Mouse (Mus musculus) ES-CJ7 (cell line): Measurements from ENCODE around the gene Sept12.

Source experiments
- DNase-seq: peaks from one replicate; pipeline ENCODE4 v3.0.0; 2011; ENCODE audit warnings: low read depth, low spot score

Gene Sept12

DNA sequence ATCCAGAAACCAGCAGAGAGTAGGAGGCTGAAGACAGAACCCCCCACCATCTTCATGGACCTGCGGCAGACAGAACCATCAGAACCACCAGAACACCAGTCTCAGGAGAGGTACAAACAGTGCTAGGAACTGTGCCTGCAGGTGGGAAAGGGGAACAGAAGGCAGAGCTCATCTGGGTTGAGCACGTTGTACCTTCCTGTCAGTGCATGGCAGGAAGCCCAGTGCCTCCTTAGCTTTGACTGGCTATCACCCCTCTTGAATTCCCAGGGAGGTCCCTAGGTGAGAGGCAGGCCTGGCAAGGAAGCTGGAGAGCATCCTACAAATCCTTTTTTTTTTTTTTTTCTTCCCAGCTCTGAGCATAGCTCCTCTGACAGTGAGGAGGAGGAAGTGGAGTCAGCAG, 21.5 kb downstream of the Sept12 start:
- no peak for DNase-seq

DNA sequence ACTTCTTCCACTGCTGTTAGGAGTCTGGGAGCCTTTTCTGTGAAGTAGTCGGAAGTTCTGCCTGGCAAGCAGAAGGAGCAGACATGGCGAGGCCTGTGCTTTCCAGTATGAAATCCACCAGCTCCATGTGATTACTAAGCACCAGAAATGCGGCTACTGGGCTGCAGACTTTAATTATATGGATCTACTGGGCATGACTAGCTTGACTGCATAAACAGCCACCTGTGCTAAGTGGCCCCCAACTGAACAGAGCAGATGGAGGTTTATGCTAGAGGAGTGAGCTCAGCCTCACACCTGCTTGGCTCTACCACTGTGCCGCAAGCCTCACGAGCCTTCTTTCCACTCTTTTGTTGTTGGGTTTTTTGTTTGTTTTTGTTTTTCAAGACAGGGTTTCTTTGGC, 23.1 kb downstream of the Sept12 start:
- DNase-seq: no peak

DNA sequence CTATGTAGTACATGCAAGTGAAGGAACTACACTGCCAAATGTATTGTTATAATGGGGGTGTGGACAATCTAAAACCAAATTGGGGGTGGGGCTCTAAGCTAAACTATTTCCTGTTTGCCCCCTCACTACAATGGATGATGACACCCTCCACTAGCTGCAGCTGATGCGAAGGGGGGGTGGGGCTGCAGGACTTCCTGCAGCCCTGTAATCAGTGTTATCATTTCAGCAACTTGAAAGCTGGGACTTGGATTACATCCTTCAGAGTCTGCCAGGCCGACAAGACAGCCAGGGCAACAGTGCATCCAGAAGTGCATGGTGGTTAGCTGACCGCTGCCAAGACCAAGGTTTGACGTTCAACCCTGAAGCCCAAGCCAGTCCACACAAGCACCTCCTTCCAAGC, 26.0 kb downstream of the Sept12 start:
- DNase-seq: peak; percentile 21

DNA sequence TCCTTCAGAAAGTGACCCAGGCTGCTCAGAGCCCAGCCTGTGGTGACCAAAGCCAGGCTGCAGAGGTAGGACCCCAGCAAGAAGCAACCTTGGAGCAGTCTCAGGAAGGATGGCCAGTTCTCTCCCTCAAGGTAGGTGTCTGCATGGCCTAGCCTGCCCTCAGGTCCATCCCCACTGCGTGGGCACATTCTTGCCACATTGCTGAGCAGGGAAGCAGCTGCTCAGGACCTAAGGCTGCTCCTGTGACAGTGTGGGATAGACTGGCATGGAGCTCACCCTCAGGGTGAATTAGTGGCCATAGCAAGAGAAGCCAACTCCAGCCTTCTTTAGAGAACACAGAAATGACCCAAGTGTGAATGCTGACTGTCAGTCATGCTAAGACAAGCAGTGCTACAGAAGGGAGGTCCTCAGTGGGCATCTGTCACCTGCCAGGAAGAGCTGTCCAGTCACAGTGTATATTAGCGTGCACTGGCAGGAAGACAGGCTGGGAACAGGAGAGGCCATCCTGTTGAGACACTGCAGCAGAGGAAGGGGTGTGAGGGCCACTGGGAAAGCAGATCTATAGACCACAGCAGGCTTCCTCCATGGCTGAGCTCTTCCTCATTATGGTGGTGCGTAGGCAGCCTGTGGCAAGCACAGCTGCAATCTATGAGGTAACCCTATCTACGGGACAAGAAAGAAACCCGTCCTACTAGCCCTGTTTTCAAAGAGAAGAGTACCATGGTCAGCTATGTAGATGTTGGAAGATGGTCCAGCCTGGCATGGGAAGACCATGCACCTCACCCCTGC, 28.4 kb downstream of the Sept12 start:
- no peak for DNase-seq

DNA sequence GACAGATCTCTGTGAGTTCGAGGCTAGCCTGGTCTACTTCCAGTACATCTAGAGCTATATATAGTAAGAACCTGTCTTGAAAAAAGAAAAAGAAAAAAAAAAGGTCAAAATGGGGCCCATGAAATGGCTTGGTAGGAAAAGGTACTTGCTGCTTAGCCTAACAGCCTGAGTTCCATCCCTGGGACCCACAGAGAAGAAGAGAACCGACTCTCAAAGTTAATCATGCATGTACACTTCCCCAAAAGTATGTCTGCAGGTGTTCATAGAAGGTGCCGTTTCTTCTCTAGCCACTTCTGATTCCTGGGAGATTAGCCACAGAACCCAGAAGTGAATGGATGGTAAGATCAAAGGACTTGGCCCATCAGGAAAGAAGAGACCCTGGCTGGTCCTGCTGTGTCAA, 29.2 kb downstream of the Sept12 start:
- no peak for DNase-seq

DNA sequence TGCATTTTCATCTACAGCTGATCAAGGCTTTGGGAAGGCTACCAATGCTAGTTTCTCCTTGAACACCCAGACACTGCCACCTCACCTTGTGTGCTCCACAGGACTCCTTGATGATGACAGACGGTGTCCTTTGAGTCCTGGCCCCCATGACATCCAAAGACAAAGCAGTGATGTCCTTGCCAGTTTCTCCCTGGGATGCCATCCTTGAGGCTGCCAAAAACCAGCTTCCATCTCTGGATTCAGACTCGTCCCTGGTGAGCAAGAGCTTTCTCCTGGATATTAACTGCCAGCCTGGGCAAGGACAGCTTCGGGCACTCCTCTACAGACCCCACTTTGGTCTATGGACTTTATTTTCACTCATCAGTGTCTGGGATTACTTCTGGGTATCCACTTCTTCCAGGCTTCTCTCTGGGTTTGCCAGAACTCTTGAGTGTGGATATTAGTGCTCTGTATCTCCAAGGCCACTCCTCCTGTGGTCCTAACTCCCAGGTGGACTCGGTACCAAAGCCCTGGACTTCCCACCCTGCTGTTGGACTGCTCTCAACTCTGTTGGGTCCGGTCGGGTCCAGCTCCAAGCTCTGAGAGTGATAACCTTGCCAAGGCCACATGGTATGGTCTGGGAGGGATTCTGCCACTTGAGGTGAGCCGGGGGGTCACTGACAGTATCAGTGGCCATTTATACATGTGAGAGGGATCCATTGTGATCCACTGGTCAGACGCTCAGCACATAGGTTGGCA, 32.1 kb downstream of the Sept12 start:
- no peak for DNase-seq

DNA sequence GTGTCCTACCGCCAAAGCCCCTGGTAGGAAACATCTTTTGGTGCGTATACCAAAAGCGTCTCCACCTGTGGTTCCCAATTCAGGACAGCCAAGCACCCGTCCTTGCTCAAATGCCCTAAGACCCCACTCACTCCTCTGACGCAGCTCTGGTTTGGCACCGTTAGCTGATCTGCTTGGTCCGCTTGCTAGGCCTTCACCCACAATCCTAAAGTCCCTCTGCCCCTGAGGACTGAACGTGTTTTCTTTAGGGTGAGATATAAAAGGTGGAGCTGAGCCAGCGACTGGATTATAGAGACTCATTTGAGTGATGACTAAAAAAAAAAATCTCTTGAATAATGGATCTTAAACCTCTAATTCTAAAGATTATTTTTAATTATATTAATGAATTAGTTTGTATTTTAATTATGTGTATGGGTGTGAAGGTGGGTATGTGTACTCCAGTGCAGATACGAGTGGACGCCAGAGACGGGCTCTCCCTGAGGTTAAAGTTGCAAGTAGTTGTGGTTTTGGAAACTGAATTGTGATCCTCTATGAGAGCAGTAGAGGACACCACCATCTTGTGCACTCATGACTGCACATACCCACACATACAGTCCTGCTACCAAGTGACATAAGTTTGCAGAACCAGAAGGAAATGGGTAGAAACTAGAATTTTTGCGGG, 32.8 kb downstream of the Sept12 start:
- peak; percentile 15 for DNase-seq

DNA sequence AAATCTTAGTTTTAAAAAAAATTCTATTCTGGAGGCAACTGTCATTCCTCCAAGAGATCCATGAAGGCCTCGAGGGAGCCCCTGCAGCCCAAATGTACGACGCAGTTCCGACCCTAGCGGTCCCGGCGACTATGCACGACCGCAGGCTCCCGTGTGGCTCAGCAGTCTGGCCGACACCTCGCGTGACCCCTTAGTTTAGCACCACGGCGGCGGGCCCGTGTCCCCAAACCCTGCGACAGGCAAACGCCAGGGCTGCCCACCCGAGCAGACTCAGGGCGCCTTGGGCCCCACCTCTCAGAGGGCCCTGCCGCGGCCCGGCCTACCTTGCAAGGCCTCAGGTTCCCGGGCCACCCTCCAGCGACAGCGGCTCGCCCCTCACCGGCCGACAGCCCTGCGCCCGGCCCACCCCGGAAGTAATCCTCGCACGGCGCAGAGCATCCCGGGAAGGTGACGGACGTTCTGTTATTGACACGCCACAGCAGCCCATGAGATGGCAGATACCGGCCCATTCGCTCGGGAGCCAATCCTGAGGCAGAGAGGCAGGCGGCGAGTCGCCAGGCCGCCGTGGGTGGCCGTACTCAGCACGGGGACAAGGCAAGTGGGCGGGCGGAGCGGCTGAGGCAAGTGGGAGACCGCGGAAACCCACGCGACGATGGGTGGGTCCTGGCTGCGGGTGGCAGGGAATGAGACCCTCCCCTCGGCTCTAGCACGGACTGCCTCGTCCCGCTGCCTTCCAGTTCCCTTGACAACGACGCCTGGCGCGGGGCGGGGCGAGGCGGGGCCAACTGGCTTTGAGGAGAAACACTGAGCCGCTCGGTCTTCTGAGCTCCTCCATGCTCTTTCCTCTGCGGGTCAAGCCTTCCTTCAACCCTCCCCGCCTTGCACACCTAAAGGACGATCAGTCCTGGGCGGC, 33.6 kb downstream of the Sept12 start, which contains the start of gene Anks3:
Gene Anks3, minus strand, starts transcription at position 409 of the 913 bp plus-strand sequence.
- DNase-seq: peak; percentile 93

DNA sequence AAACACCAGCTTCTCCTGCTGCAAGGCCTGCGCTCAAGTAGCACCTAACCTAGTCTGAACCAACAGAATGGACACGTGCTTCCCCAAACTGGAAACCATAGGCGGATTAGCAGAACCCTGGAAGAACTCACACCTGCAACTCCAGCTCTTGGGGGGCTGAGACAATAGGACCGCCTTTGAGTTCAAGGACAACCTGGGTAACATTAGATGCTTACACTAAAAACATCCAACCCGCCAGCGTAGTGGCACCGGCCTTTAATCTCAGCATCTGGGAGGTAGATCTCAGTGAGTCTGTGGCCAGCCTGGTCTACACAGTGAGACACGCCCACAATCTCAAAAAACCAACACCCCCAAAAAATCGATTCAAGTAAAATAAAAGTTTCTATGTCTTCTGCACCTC, 34.3 kb downstream of the Sept12 start:
- DNase-seq: peak; percentile 22

DNA sequence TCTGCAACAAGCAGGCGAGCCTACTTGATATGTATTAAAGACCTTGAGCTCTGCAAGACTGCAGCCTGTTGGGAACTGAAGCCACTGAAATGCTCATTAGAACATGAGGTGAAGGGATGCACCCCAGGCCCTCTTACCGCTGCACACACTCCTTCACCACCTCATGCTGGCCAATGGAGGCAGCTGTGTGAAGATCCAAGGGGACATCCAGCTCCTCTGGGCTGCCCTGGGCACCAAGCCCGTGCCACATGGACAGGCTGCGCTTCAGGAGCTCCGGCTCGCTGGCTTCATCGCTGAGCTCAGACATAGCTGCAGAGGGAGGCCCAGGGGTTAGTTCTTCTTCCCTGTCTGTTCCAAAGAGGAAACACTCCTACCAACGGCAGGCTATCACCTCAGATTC, 37.4 kb downstream of the Sept12 start:
- no peak for DNase-seq

DNA sequence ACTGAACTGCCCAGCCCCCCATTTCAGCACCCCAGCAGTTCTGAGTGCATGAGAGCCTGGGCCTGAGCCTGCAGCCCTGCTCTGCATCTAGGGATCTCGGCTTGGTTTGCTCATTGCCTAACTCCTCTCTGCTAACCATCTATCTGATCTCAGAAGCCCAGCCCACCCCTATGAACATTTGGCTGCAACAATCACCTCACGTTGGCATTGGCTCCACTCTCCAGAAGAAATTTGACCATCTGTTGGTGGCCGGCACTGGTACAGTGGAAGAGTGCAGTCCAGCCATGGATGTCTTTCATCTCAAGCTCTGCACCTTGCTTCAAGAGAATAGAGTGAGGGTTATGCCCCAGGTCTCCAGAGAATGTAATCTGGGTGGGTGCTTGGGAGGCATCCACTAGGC, 40.2 kb downstream of the Sept12 start:
- DNase-seq: no peak

DNA sequence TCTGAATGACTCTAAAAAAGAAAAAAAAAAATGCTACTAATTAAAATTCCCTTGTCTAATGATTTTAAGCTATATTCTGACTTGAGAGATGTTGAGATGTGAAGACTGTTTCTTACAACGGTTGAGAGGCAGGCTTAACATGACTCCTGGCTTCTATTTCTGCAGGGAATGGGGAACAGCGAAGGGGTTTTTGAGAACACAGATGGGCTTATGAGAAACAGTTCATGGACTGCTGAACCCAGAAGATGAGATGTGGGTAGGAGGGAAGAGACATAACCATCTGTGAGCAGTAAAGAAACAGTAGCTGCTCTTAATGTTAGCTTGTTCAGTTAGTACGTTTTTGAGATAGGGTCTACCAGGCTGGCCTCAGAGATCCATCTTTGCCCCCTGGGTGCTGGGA, 41.0 kb downstream of the Sept12 start:
- no peak for DNase-seq

DNA sequence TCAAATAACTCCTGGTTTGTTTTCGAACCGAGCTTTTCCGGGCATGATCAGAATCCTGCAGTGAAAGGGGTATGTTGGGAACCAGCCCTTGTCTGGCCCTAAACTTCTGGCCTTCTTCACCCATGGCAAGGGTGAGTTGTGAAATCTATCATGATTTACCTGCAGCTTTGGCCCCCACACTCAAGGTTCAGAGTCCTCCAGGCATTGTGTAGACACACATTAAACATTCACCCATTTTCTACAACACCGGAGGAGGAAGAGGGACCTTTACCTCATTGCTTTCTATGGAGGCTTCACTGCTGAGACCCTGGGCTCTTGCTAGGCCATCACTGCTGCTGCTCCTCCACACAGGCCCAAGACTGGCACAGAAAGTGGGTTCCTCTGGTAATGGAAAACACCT, 50.3 kb downstream of the Sept12 start:
- DNase-seq: no peak

DNA sequence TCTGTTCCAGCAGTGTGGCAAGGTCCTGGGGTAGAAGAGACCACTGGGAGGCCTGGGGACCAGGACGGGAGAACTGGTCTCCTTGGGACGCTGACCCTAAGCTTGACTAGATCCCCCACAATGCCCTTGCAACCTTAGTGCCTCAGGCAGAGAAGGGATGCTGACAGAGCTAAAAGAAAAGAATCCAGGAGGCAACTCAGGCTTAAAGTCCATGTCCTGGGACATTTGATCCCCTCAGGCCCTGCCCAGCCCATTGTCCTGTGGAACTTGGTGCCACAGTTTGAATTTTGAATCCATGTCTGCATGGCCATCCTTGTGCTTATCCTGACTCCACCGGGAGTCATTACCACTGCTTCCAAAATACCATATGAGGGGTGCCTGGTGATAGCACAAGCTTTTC, 51.5 kb downstream of the Sept12 start:
- no peak for DNase-seq

DNA sequence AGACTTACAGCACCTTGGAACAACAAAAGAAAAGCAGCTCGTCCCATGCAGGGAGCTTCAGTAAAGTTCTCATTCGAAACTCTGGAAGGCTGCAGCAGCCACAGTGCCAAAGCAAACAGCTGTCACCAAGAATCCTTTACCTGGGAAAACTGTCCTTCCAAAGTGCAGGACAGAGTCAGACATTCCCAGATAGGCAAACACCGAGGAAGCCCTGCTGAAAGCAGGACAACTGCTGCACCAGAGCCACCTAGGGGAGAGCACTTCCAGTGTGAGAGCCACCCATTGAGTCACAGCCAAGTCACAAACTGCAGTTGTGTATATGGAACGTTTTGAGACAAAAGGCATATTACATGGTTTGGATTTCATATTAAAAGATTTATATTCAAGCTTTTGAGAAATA, 52.2 kb downstream of the Sept12 start:
- no peak for DNase-seq

DNA sequence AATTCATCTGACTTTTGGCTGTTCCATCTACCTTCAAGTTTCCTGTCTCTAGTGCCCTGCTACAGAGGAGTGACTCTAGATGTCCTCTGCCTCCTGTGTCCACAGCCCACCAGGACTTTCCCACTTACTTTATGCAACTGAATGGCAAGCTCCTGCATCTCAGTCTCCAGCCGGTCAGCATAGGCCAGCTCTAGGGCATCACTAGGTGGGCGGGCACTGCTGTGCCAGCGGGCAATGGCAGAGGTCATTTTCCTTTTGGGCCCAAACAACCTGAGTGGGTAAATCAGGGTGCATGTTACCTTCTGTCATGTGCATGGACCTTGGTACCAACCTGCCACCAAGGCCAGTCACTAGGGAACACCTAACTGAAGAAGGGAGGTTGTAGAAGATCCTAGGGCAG, 54.2 kb downstream of the Sept12 start:
- no peak for DNase-seq

DNA sequence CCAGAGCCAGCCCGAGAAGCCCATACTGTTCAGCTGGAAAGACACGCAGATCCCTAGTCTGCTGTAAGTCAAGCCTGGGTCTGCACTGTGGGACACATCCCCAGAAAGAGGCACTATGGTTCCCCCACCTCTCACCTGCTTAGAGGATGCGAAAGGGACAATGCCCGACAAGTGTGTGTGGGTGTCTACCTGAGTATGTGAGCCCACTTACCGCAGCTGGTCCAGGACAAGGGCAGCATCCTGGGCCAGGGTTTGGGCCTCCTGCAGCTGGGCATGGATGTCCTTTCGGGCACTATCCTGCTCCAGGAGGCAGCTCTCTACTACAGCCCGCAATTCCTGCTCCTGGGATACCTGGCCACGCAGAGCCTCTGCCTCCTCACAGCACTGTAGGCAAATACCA, 54.8 kb downstream of the Sept12 start:
- no peak for DNase-seq

DNA sequence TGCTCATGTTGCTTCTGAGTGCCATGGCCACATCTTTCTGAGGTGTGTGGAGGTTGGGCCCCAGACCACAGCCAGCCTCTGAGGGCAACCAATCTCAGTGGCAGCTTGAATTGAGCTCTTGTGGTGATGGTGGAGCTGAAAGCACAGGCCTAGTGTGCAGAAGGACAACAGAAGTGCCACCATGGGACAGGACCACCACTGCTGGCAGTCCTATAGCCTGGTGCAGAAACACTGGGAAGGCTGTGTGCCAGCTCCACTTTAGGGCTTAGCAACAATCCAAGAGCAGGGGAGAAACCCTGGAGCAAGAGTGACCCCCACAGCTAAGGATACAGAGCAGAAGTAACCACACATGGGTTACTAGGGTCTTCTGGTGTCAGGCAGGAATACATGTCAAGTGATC, 56.6 kb downstream of the Sept12 start:
- no peak for DNase-seq

DNA sequence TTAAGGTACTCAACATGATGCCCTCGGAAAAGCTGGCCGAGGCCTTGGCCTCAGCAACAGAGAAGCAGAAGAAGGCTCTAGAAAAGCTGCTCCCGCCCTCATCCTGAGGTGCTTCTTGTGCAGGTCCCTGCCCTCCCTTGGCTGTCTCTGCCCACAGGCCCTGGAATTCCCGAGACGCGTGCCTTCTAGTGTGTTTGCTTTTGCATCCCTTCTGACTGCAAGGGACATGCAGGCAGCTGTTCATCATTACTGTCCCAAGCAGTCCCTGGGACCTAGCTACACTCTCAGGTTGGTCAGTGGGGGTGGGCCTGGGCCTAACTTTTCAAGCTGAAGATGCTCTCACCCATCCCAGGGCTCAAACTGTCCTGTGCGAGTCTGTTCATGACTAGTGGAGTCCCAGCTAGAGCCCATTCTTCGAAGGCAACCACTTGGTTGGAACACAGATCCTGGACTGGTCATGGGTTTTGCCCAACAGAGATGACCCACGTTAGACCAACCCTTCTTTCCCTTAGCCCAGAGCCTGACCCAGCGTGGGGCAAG, 57.3 kb downstream of the Sept12 start:
- no peak for DNase-seq

DNA sequence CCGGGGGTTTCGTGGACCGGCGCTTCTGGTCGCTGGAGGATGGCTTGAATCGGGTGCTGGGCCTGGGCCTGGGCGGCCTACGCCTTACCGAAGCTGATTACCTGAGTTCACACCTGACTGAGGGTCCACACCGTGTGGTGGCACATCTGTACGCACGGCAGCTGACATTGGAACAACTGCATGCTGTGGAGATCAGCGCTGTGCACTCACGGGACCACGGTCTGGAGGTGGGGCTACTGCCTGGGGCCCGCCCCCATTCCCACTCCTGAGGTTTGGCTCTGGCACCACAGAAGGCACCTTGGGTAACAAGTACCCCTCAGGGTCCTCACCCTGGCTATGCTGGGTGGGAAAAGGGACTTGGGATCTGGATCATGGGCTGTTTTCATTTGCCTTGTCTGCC, 58.2 kb downstream of the Sept12 start:
- DNase-seq: peak; percentile 64

DNA sequence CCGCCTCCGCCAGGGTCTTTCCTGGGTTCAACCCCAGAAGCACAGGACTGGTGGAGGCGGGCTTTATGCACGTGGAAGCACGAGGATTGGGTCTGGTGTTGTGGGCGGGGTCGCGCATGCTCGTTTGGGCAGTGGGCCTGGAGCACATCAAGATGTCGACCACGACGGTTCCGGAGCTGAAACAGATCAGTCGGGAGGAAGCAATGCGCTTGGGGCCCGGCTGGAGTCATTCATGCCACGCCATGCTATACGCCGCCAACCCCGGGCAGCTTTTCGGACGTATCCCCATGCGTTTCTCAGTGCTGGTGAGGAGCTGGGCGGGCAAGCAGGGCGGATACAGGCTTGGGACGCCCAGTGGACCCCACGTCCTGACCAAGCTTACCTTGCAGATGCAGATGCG, 58.7 kb downstream of the Sept12 start:
- DNase-seq: peak; percentile 97
